Mouse (Mus musculus) forebrain, embryonic 10.5 days (tissue): Measurements from ENCODE around the gene Serpinb7. TPM values are rescaled to one million over a fixed set of nuclear protein-coding genes. Genes with fewer than 3 reads are reported as not detected.

Experiments used
- DNase-seq: peaks from one replicate; pipeline ENCODE4 v3.0.0-alpha.2; 2017; ENCODE audit warnings: low spot score; ENCODE audit errors: extremely low spot score
- H3K27ac ChIP-seq: fragments of 300-500 bp; sonication (generic); 2 replicates; pipeline ENCODE4 v1.5.1; 2016; ENCODE audit warnings: mild to moderate bottlenecking
- H3K27me3 ChIP-seq: fragments of 300-500 bp; sonication (generic); 2 replicates; pipeline ENCODE4 v1.6.1; 2016; ENCODE audit warnings: mild to moderate bottlenecking; ENCODE audit not compliant: poor library complexity, severe bottlenecking
- H3K36me3 ChIP-seq: fragments of 300-500 bp; sonication (generic); replicated peaks from 2 replicates; pipeline ENCODE4 v1.6.1; 2016; ENCODE audit warnings: mild to moderate bottlenecking, moderate library complexity
- H3K4me1 ChIP-seq: fragments of 300-500 bp; sonication (generic); 2 replicates; pipeline ENCODE4 v1.6.1; 2016
- H3K4me3 ChIP-seq: fragments of 300-500 bp; sonication (generic); 2 replicates; pipeline ENCODE4 v1.5.1; 2016; ENCODE audit warnings: mild to moderate bottlenecking, moderate library complexity
- H3K9me3 ChIP-seq: fragments of 300-500 bp; sonication (generic); 2 replicates; pipeline ENCODE4 v1.6.1; 2016; ENCODE audit warnings: mild to moderate bottlenecking, moderate library complexity
- WGBS: fragments of 180-500 bp; shearing (Covaris S2); methylation state at CpG from one replicate; pipeline ENCODE4 v1.1.7; 2016; 5-methylcytosine and 5-hydroxymethylcytosine counted together
- polyA plus RNA-seq: library from polyadenylated mRNA; unstranded; fragments of >200 nt; fragmentation: Nextera tagmentation; extraction: Ambion mirVana; gene quantifications from 2 replicates; pipeline ENCODE4 v1.2.1, GENCODE M21; 2016

Gene Serpinb7
- polyA plus RNA-seq, result 0.11 TPM in 1 of 2 replicates, not detected in the other

DNA sequence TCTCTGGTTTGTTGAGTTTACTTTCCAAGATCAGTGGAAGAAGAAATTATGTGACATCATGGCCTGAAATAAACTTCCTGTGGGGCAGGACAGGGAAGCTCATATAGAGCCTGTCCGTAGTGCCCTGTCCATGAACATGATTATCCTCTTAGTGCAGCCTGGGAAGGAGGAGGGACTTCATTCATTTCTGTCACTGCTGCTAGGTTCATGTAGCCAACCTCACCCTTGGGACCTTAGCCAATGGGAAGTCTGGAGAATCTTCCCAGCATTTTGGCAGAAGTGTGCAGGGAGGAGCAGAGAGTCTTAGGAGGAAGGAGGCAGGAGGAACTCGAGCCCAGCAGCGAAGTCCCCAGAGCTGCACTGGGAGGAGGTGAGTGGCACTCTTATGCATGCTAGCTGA, at the start of gene Serpinb7:
TSS of gene Serpinb7 (plus strand) at position 301 of the 400 bp plus-strand sequence.
- WGBS, result 92% methylated on average over 3 of the region's 3 CpGs
- no peak for DNase-seq
- no peaks in the 10 kb centered on the region for H3K9me3 ChIP-seq
- H3K4me1 ChIP-seq, result no peaks in the 10 kb centered on the region
- H3K4me3 ChIP-seq, result no peak within 1 kb of the TSS
- no peaks in the 10 kb centered on the region for H3K27me3 ChIP-seq
- H3K27ac ChIP-seq, result no peak within 1 kb of the TSS
- no peaks in the 10 kb centered on the region for H3K36me3 ChIP-seq

- Histone ChIP-seq H3K27ac (no peak overlapping the region), H3K9me3 (no peaks in the 10 kb centered on the region), H3K4me1 (no peaks in the 10 kb centered on the region), H3K4me3 (no peak overlapping the region), H3K36me3 (no peaks in the 10 kb centered on the region), H3K27me3 (no peaks in the 10 kb centered on the region)
- 61% methylated on average over 3 of the region's 3 CpGs for WGBS
- DNase-seq, result no peak
These were observed 49.1 kb upstream of the Serpinb7 start for GRCm38 (mm10) chr1:107350392-107350791.

DNA sequence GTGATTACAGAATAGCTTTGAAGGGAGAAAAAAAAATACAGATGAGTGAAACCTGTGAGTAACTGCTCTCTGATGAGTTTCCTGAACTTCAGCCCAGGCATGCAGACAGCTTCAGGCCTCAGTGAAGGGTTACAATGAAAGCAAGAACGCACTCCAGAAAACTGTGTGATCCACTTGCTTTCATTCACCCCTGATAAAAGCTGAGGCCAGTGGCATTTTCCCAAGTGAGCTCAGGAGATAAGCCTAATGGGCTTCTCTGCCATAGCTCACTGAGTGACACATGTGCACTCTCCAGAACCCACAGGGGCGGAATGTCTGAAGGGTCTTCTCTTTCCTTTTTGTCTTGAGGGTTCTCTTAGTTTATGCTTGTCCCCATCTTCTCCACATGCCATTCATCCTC, 48.3 kb upstream of the Serpinb7 start:
- WGBS, result 81% methylated on average over 2 of the region's 2 CpGs
- H3K27me3 ChIP-seq, result no peaks in the 10 kb centered on the region
- no peak for DNase-seq
- no peak overlapping the region for H3K4me3 ChIP-seq
- H3K9me3 ChIP-seq, result no peaks in the 10 kb centered on the region
- no peaks in the 10 kb centered on the region for H3K36me3 ChIP-seq
- H3K4me1 ChIP-seq, result no peaks in the 10 kb centered on the region
- no peak overlapping the region for H3K27ac ChIP-seq

DNA sequence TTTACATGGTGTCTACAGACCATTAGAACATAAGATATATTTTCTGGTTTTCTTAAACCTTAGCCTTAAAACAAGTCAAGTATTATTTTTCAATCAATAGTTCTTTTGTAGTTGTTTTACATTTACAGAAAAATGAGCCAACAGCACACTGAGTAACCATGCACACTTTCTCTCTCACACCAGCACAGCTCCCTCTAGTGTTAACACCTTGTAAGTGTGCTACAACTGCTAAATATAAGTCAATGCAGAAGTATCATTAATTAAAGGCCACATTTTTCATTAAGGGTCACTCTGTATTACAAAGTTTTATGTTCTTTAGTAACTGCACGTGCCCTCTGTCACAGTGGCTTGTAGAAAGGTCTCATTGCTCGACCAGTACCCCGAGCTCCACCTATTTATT, 46.4 kb upstream of the Serpinb7 start:
- Histone ChIP-seq H3K4me3 (no peak overlapping the region), H3K9me3 (no peaks in the 10 kb centered on the region), H3K4me1 (no peaks in the 10 kb centered on the region), H3K36me3 (no peaks in the 10 kb centered on the region), H3K27ac (no peak overlapping the region), H3K27me3 (no peaks in the 10 kb centered on the region)
- WGBS, result 51% methylated on average over 3 of the region's 3 CpGs
- no peak for DNase-seq

DNA sequence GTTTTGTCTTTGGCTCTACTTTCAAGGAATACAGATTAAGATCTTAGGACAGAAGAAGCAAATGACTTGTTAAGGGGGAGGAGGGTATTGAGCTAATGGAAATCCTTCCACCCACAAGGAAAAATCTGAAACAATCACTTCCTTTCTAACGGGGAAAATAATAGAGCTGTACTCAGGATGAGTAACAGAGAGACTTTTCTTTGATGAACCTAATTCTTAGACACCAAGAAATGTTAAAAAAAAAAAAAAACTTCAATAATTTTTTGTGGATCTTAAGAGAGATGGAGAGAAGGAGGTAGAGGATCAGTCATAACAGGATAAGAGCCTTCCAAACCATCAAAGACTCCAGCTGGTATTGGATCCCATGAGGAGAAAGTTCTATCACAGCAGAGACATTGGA, 38.6 kb upstream of the Serpinb7 start, which contains the start of gene Serpinb11:
TSS of gene Serpinb11 (plus strand) at position 301 of the 400 bp plus-strand sequence.
- Histone ChIP-seq H3K36me3 (no peaks in the 10 kb centered on the region), H3K9me3 (no peaks in the 10 kb centered on the region), H3K27me3 (no peaks in the 10 kb centered on the region), H3K4me3 (no peak within 1 kb of the TSS), H3K27ac (no peak within 1 kb of the TSS), H3K4me1 (no peaks in the 10 kb centered on the region)
- 50% methylated on average over 1 of the region's 1 CpGs for WGBS
- DNase-seq, result no peak

- no peak overlapping the region for H3K27ac ChIP-seq
- no peaks in the 10 kb centered on the region for H3K9me3 ChIP-seq
- WGBS, result 61% methylated on average over 7 of the region's 7 CpGs
- H3K36me3 ChIP-seq, result no peaks in the 10 kb centered on the region
- H3K4me3 ChIP-seq, result no peak overlapping the region
- no peaks in the 10 kb centered on the region for H3K27me3 ChIP-seq
- no peaks in the 10 kb centered on the region for H3K4me1 ChIP-seq
- no peak for DNase-seq
These were observed 33.5 kb upstream of the Serpinb7 start for GRCm38 (mm10) chr1:107365973-107366372.

DNA sequence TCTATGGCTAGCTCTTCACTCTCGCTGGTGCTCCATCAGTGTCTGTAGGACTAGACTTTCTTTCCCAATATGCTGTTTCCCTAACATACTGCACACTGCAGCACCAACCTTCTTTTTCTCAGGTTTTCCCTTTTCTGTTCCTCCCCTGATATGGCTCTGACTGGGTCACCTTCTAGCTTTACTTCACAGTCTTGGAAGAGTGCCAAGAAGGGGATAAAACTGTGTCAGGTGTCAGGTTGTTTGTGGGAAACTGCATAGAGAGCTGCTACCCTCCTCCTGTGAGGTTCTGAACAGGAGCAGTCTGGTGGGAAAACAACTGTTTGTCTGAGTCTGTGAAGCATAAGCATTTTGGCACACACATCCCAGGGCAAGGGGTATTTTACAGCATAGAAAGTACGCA, 30.5 kb upstream of the Serpinb7 start:
- no peaks in the 10 kb centered on the region for H3K9me3 ChIP-seq
- H3K27ac ChIP-seq, result no peak overlapping the region
- H3K4me3 ChIP-seq, result no peak overlapping the region
- no peaks in the 10 kb centered on the region for H3K27me3 ChIP-seq
- no peaks in the 10 kb centered on the region for H3K4me1 ChIP-seq
- no peaks in the 10 kb centered on the region for H3K36me3 ChIP-seq
- DNase-seq, result no peak
- 88% methylated on average over 2 of the region's 2 CpGs for WGBS

DNA sequence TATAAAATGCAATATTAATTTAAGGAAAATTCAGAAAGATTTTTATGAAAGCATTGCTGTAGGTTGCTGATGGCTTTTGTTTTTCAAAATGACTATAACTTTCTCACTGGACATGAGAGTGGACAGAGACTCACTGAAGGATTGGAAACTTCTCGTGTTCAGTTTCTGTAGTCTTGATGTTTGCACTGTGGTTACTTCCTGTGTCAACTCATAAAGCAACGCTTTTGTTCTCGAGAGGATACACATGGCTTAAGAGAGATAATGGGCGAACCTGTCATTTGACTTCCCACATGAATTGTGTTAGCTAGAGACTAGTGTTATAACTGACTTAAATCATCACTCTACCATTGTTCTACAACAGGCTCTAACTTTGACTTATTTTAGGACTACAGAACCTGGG, 22.5 kb upstream of the Serpinb7 start:
- H3K9me3 ChIP-seq, result no peaks in the 10 kb centered on the region
- H3K27me3 ChIP-seq, result no peaks in the 10 kb centered on the region
- no peak overlapping the region for H3K27ac ChIP-seq
- WGBS, result 87% methylated on average over 4 of the region's 4 CpGs
- no peak for DNase-seq
- no peaks in the 10 kb centered on the region for H3K36me3 ChIP-seq
- no peak overlapping the region for H3K4me3 ChIP-seq
- H3K4me1 ChIP-seq, result no peaks in the 10 kb centered on the region

DNA sequence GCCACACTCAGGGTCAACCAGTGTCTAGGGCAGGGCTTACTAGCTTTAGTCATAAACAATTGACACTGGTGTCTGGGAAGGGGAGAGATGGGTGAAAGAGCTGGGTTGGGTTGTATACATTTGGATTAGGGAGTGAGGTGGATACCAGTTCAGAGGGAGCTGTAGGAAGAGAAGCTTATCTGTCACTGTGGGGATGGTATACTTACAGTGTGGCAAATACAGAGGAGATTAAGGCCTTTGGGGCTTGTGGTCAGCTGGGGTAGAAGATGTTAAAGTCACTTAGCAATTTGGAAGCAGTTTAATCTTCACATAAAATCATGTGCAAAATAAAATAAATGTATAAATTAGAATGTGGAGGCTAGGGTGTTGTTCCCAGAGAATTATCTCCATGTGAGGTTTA, 21.1 kb upstream of the Serpinb7 start:
- Histone ChIP-seq H3K4me1 (no peaks in the 10 kb centered on the region), H3K27me3 (no peaks in the 10 kb centered on the region), H3K36me3 (no peaks in the 10 kb centered on the region), H3K9me3 (no peaks in the 10 kb centered on the region), H3K27ac (no peak overlapping the region), H3K4me3 (no peak overlapping the region)
- no peak for DNase-seq

- Histone ChIP-seq H3K27me3 (no peaks in the 10 kb centered on the region), H3K4me3 (no peak overlapping the region), H3K4me1 (no peaks in the 10 kb centered on the region), H3K36me3 (no peaks in the 10 kb centered on the region), H3K9me3 (no peaks in the 10 kb centered on the region), H3K27ac (no peak overlapping the region)
- no peak for DNase-seq
These were observed 18.0 kb upstream of the Serpinb7 start for GRCm38 (mm10) chr1:107381491-107381890.

GRCm38 (mm10) chr1:107382404-107382803, 17.1 kb upstream of the Serpinb7 start:
- Histone ChIP-seq H3K9me3 (no peaks in the 10 kb centered on the region), H3K4me3 (no peak overlapping the region), H3K27ac (no peak overlapping the region), H3K4me1 (no peaks in the 10 kb centered on the region), H3K27me3 (no peaks in the 10 kb centered on the region), H3K36me3 (no peaks in the 10 kb centered on the region)
- no peak for DNase-seq
- 97% methylated on average over 1 of the region's 1 CpGs for WGBS

DNA sequence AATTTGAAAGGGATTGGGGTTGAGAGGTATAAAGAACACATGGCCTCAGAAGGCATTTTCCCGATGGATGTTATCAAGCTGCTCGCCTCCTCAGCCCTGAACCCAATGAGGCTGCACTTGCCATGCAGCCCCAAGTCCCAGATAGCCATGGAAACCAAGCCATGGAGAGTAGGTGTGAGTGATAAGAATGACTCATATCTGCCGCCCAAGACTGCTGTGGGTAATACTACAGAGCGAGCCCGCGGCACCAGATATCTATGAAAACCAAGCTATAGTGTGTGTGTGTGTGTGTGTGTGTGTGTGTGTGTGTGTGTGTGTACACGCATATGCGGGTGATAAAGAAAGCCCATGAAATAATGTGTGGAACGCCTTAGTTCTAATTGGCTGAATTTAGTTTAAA, 14.9 kb upstream of the Serpinb7 start:
- Histone ChIP-seq H3K9me3 (no peaks in the 10 kb centered on the region), H3K36me3 (no peaks in the 10 kb centered on the region), H3K4me3 (no peak overlapping the region), H3K27me3 (no peaks in the 10 kb centered on the region), H3K4me1 (no peaks in the 10 kb centered on the region), H3K27ac (no peak overlapping the region)
- WGBS, result 90% methylated on average over 9 of the region's 9 CpGs
- DNase-seq, result no peak

DNA sequence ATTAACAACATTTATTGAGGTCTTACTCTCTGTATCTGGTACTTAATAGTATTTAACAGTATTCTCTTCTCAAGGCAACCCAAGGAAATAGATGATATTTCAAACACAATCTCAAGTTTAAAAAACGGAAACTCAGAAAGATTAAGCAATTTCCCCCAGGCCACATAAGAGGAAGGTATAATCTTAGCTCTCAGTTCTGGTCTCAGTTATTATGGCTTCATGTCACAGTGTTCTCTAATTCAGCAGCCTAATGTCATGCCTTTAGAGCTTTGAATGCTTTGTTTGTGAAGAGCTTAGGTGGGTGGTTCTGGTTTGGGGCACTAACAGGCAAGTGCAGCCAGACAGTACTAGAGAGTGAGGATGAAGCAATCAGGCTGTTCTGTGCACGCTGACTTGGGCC, 9.7 kb upstream of the Serpinb7 start:
- no peak overlapping the region for H3K27ac ChIP-seq
- no peak overlapping the region for H3K4me3 ChIP-seq
- no peak for DNase-seq
- WGBS, result 83% methylated on average over 2 of the region's 2 CpGs
- no peaks in the 10 kb centered on the region for H3K36me3 ChIP-seq
- H3K27me3 ChIP-seq, result no peaks in the 10 kb centered on the region
- no peaks in the 10 kb centered on the region for H3K9me3 ChIP-seq
- H3K4me1 ChIP-seq, result no peaks in the 10 kb centered on the region

DNA sequence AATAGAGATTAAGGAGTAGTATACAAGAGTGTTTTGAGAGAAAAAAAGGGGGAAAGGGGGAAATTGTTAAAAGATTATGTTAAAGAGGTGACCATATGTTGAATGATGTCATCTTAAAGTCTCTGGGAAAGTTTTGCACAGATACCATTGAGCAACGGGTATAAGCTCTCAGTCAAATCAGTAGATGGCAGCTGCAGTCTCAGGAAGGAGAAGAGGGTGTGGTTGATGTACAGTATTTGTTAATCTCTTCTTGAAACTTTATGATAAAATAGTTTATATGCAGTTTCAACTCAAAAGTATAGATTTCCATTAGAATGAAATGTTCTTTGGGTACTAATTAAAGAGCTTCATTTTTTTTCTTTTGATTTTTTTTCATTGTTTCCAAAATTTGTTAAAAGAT, 2.0 kb upstream of the Serpinb7 start:
- no peaks in the 10 kb centered on the region for H3K4me1 ChIP-seq
- no peaks in the 10 kb centered on the region for H3K9me3 ChIP-seq
- 81% methylated on average over 1 of the region's 1 CpGs for WGBS
- no peaks in the 10 kb centered on the region for H3K36me3 ChIP-seq
- H3K4me3 ChIP-seq, result no peak overlapping the region
- no peak overlapping the region for H3K27ac ChIP-seq
- no peaks in the 10 kb centered on the region for H3K27me3 ChIP-seq
- no peak for DNase-seq
